Mouse (Mus musculus): ENCODE data around the gene Vmn2r52. TPM values are rescaled to one million over a fixed set of nuclear protein-coding genes. Genes with fewer than 3 reads are reported as not detected.

Gene Vmn2r52
- not detected in 2 replicates for polyA plus RNA-seq (2015; fragmentation: Nextera tagmentation; extraction: Ambion mirVana)

GRCm38 (mm10) chr7:10176473-10176872 lies at the start of gene Vmn2r52:
Gene Vmn2r52 (minus strand): TSS chr7:10176573.

GRCm38 (mm10) chr7:10105641-10106040 lies 70.7 kb downstream of the Vmn2r52 start, which contains the start of gene Vmn2r51:
Gene Vmn2r51 (minus strand): TSS chr7:10105741.

Other genes with a start within 250 kb of the Vmn2r52 start
- not detected in 2 replicates for gene Vmn2r48, start 223.0 kb downstream of the Vmn2r52 start, polyA plus RNA-seq (2015; fragmentation: Nextera tagmentation; extraction: Ambion mirVana)
- not detected in 2 replicates for gene Vmn2r49, start 184.3 kb downstream of the Vmn2r52 start, polyA plus RNA-seq (2015; fragmentation: Nextera tagmentation; extraction: Ambion mirVana)
- gene Vmn2r50, start 123.3 kb downstream of the Vmn2r52 start, polyA plus RNA-seq (2015; fragmentation: Nextera tagmentation; extraction: Ambion mirVana) = not detected in 2 replicates
- gene Vmn2r51, start 70.8 kb downstream of the Vmn2r52 start, polyA plus RNA-seq (2015; fragmentation: Nextera tagmentation; extraction: Ambion mirVana) = not detected in 2 replicates
- not detected in 2 replicates for gene Vmn1r66, start 101.4 kb upstream of the Vmn2r52 start, polyA plus RNA-seq (2015; fragmentation: Nextera tagmentation; extraction: Ambion mirVana)

Measured in skeletal muscle tissue, postnatal 0 days (tissue).